Mouse (Mus musculus): ENCODE measurements around the gene Ucn3. TPM values are rescaled to one million over a fixed set of nuclear protein-coding genes. Genes with fewer than 3 reads are reported as not detected.
A peak's percentile ranks its signal among the peaks of the same experiment; 100 is the strongest.
"Not testable (repeated sequence)": the region's sequence is repeated elsewhere in the genome, so short reads cannot be mapped to it uniquely, and the experiment has no call there.

The Ucn3 gene
- not detected in 2 replicates for polyA plus RNA-seq (2012; rRNA removed)

DNA sequence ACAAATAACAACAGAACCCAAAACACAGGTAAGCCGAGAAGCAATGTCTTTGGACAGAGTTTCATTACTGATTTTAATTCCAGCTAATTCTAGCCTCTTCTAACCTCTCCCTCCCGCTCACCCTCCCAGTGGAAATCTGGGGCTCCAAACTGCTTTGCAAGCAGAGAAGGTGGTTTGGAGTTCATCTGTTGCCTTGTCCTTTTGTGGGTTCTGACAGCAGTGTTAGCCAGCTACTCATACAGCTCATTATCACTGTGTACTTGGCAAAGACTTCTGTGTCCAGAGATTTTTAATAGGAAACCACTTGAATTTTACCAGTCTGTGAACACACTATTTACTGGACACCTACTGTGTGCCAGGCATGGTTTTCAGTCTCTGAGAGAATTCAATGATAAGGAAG lies at the start of gene Ucn3:
Gene Ucn3 (minus strand): TSS at position 101 of the 400 bp plus-strand sequence.
- DNase-seq (ENCODE audit: low spot score), result no peak

DNA sequence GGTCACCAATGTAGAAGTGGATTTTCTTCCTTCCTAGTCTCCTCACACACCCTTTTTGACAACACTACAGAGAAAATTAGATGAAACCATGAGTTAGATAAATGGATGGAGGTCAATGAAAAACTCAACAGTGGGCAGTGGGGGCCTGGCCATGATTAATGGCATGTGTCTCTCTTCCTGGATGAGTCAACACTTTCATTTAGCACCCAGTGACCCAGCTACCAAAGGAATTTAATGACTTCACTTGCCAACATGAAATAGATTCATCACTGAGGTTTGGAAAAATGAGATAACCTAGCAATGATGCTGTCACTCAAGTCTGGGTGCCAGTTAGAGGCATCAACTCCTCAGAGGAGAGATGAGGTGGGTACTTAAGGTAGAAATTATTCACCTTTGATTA lies 46.9 kb upstream of the Ucn3 start:
- no peak for DNase-seq (ENCODE audit: low spot score)

DNA sequence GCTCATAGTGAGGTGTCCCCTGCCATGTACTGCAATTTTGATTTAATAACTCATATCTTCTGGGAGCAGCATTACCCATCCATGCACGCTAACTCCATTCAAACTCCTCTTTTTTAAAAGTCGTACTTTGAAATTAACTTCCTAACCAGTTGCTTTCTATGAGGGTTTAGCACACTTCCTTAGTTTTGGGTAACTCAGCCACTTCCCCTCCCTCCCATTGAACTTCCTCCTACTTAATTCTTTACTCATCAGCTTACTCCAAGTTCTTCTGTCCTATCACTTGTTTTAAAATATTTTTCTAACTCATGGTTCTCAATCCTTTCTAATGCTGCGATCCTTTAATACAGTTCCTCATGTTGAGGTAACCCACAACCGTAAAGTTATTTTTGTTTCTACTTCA lies 23.7 kb upstream of the Ucn3 start:
- DNase-seq (ENCODE audit: low spot score), result no peak

DNA sequence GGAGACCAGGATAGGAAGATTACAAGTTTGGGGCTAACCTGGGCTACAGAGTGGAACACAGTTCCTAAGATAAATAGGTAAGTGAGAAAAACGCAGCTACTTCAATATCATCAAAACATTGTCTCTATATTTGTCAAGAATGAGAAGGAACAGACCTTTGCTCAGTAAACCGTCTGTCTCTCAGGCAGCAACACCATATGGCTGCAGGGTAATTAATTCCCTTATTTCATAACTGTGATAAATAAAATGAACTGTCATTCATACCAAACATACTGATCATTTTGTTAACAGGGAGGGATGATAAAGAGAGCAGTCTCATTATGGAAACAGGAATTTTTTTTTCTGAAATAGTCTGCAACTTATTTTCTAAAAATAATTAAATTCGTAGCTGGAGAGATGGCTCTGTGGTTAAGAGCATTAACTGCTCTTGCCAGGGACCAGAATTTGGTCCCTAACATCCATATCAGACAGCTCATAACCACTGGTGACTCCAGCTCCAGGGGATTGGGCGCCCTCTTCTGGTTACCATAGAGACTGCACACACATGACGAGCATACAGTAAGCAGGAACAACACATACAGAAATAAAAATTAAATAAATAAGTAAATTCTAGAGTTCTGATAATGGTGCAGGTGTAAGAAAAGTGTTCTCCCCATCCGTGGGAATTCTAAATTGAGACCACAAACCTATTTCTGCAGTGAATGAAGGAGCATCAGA lies 6.2 kb upstream of the Ucn3 start:
- no peak for DNase-seq (ENCODE audit: low spot score)

DNA sequence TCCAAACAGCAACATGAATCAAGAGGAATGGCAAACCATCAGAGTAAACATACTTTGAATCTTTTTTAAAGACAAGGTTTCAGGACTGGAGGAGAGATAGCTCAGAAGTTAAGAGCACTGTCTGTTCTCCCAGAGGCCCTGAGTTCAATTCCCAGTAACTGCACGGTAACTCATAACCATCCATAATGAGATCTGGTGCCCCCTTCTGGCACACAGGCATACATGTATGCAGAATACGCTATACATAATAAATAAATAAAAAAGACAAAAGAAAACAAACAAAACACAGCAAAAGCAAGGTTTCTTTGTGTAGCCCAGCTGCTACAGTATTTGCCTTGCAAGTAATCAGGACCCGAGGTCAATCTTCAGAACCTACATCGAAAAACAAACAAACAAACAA lies 4.3 kb upstream of the Ucn3 start:
- DNase-seq (ENCODE audit: low spot score), result no peak

DNA sequence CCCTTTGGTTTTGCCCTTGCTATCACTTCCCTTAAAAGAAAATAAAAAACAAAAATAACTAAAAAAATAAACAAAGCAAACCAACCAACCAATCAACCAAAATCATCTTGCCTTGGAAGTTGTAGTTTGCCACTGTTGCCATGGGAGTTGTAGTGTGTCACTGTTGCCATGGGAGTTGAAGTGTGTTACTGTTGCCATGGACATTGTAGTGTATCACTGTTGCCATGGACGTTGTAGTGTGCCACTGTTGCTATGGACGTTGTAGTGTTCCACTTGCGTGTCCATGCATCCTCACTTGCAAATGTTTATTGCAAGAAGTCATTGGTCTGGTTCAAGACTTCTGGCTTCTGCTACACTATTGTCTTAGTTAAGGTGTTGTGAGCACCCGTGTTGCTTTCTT lies 2.1 kb upstream of the Ucn3 start:
- no peak for DNase-seq (ENCODE audit: low spot score)

DNA sequence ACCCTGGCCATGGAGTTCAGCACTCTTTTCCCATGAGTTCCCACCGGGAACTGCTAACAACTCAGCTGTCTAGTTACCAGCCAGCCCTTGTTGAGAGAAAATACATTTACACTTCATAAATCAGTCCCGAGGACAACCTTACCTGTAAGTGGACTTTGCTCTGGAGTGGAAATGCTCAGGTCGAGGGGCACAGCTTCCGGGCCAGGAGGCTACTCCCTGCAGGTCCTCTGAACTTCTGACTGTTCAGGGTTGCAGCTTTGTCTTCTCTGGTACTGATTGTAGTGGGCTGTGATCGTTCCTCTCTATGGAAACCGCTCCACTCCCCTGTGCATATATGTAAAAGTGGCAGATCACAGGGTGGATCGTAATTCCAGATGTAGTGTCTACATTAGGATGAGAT lies 450 bp downstream of the Ucn3 start:
- DNase-seq (ENCODE audit: low spot score), result no peak

DNA sequence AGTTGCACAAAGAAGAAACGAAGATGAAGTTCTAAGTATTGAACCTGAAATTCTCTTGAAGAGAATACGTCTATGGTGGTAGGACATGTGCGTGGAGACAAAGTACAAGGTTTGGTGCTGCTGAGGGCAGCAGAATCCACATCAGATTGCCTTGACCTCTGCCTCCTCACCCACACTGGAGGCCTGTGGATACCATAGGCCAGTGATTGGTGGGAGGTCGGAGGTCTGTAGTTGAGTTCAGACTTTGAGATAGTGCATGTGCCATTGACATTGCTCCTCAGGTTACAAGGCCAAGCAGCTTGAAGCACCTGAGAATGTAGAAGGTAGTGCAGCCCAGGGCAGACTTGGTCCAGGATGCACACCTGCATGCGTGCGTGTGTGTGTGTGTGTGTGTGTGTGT lies 19.1 kb downstream of the Ucn3 start:
- no peak for DNase-seq (ENCODE audit: low spot score)

DNA sequence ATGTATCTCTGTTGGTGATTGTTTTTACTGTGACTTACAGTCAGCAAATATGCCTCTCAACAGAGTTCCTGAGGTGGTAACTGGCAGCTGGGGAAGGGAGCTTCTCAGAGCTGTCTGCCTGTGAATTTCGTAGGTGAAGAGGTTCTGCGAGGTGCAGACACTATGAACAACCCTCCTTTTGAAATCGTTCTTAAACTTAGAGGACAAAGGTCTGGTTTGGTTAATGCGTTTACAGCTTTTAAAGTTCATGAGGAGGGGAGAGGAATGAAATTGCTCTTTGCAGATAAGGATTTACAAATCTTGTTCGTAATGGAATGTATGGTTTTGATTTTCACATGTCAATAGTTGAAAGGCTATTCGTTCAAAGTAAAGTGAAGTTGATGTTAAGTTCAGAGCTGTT lies 19.5 kb downstream of the Ucn3 start:
- no peak for DNase-seq (ENCODE audit: low spot score)

DNA sequence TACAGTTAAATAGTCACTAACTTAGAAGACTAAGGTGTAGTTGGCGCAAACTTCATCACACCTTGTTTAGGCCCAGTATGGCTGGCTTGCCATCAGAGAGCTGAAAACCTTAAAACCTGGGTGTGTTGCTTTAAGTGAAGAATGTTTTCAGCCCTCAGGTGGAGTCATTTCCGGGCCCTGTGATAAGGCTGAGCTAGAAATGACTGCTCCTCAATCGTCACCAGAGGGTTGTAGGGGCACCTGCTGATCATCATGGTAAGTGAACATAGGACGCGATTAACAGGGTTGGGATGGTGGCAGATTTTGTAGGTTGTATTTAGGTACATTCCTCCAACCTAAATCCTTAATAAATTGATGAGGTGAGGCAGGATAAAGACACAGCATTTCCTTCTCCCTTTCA lies 20.7 kb downstream of the Ucn3 start:
- DNase-seq (ENCODE audit: low spot score), result no peak

DNA sequence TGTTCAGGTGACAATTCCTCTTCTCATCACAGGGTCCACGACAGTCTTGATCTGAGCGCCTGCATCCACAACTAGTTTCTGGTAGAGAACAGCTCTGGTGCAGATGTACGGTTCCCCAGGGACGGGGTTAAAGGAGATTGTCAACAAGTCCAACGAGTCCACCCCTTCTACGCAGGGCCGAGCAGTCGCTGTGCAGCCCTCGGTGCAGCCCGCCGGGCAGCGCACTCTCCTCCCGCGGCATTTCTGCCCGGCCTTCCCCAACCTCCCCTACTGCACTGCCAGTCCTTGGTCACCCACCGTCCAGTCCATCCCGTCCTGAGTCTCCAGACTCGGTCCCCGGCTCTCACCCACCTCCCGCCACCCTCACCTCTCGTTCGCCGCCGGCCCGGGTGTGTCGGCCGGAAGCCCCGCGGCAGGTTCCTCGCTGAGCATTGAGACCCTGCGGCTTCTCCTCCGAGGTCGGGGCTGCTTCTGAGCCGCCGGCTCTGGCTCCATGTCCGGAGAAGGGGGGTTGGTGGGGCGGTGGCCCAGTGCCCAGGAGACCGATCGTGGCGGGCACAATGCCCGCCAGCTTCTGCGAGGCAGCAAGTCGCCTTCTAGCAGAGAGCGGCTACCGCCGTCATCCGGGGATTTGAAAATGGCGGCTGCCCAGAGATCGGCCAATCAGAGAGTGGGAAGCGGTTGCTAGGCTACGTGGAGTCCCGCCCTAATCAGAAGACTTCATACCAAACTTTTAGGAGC lies 27.4 kb downstream of the Ucn3 start, which contains the start of the genes Net1 and Tubal3:
Gene Net1 (minus strand): TSS at position 650 of the 741 bp plus-strand sequence.
Gene Tubal3 (plus strand): TSS at position 704 of the 741 bp plus-strand sequence.
- peak; percentile 69 for DNase-seq (ENCODE audit: low spot score)

DNA sequence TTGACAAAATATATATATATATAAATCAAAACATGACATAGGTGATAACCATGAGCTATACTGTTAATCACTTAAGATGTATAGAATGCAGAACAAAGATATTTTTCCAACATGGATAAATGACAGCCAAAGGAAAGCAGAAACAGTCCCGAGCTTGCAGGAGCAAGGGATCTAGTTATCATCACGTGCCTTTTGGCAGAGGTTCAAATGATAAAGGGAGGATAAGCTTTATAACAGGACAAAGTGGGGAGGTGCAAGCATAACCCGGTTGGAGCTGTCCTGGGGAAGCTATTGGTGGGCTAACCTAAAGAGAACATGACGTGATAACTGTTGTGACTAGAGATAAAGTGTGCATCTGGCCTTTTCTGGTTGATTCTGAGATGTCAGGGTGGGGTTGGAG lies 31.6 kb downstream of the Ucn3 start:
- no peak for DNase-seq (ENCODE audit: low spot score)

DNA sequence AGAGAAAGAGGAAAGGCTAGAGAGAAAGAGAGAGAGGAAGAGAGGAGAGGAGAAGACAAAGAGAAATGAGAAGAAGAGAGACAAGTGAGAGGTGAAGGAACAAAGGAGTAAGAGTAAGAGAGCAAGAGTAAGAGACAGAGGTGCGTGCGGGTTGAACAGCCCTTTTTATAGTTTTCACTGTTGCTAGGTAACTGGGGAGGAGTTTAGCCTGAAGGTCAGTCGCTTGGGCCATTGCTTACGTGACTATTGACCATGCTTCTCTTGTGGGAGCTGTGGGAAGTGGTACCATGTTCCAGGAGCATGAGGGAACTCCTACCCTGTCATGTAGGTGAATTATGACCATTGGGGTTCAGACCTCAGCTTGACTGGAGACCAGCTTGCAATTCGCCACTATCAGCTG lies 34.8 kb downstream of the Ucn3 start:
- DNase-seq (ENCODE audit: low spot score), result no peak

DNA sequence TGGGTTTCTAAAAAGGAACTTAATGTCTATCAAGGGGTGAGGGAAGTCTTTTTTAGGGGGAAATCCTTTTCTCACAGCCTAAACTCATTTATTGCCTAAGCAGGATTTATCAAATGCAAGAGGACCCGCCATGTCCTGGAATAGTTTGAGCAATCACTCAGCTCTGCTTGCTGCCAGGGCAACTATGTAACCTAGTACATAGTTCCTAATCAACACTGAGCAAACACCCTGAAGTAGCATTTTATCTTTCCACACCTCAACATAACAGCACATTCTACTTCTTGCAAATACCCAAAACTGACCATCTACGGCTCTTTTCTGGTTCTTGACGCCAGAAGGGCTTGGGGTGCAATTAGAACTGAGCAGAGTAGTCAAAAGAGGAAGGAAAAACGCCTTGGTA lies 36.9 kb downstream of the Ucn3 start:
- no peak for DNase-seq (ENCODE audit: low spot score)

DNA sequence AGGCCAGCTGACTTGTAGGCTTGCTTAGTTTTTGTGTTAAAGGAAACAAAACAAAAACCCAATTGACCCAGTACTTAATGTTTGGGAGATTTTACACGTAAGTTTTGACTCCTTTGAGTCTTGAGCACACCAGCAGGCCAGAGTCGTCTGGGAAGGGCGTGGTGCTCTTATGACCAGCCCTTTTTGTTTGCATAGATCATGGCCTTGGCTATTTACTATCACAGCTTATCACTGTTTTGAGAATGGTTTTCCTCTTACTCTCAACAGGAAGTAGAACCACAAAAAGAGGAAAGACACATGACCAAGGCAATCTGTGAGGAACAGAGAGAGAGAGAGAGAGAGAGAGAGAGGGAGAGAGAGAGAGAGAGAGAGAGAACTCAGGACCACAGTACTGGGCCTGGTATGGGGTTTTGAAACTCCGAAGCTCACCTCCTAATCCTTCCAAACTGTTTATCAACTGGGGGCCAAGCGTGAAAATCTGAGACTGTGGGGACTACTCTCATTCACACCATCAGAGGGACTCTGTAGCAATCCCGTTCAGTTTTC lies 37.9 kb downstream of the Ucn3 start:
- no peak for DNase-seq (ENCODE audit: low spot score)

DNA sequence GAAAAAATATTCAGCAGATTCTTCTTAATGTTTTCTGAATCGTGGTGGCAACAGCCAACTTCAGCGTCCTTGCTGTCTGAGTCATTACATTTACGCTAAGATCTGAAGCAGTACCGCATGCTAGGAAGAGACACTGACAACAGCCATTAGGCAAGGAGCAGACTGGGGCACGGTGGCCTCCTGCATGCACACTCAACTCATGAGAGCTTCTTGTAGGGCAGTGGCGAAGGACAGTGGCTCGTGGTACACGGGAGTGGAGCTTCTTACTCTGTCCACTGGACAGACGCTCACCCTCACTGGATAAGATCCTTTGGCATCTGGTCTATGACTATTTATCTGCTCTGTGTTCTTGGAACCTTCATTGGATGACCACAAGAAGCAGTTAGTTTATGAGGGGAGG lies 45.8 kb downstream of the Ucn3 start:
- DNase-seq (ENCODE audit: low spot score), result no peak

DNA sequence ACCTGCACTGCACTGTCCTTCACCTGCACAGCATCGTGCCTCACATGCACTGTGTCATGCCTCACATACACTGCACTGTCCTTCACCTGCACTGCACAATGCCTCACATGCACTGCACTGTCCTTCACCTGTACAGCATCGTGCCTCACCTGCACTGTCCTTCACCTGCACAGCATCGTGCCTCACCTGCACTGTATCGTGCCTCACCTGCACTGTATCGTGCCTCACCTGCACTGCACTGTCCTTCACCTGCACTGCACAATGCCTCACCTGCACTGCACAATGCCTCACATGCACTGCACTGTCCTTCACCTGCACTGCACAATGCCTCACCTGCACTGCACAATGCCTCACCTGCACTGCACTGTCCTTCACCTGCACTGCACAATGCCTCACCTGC lies 46.9 kb downstream of the Ucn3 start:
- not testable (repeated sequence) for DNase-seq (ENCODE audit: low spot score)

DNA sequence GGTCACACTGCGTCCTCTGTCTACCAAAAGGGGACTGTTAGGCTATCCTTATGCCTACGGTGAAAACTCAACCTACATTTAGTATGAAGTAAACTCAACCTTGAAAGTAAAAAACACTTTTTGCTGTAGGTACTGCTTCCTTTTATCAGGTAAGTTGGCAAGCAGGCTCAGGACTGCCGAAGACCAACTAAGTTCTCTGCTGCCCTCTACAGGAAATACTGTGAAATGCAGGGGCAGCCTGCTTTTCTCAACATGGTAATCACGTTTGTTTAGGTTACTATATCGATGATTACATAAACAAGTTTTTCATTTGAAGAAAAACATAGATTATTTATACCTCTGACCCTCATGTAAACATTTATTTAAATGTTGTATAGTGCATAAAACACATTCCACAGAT lies 48.2 kb downstream of the Ucn3 start:
- DNase-seq (ENCODE audit: low spot score), result no peak

DNA sequence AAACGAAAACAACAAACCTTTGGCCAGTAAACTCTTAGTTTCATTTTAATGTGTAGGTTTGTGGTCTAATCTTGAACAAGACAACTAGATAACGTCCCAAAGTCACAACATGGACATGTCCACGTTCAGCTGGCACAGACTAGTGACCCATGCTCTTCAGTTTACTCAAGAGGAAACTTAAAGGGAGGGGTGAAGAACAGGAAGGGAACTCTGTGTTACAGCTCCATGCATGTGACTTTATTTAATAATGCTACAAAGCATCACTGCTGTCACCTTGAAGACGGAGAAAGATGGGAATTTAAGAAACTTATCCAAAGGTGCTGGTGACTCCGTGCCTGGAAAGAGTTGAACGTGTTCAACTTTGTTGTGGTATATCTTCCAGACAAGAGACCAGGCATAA lies 49.1 kb downstream of the Ucn3 start:
- DNase-seq (ENCODE audit: low spot score), result no peak

DNA sequence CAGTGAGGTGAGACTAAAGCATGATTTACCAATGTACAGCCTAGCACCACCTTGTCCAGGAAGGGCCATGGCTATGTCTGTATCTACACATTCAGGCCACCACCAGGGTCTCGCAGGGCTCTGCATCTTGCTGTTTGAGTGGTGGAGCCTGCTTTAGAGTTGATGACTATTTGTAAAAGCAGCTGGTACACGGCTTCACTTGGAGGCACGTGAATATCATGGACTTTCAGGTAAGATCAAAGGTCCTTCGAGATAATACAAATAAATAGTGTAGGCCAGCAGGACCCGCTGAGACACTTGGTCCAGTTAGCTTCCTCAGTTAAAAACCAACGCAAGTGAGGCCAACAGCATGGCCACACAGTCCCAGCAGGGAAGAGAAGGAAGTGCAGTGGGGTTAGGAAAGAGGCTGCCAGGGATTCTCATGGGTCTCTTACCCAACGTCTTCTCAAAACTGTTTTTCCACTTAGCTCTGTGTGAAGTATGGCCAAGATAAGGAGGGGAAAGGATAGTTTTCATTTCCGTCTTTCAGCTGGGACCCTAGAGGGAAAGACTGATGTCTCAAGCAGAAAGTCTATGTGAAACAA lies 49.7 kb downstream of the Ucn3 start:
- DNase-seq (ENCODE audit: low spot score), result no peak

DNA sequence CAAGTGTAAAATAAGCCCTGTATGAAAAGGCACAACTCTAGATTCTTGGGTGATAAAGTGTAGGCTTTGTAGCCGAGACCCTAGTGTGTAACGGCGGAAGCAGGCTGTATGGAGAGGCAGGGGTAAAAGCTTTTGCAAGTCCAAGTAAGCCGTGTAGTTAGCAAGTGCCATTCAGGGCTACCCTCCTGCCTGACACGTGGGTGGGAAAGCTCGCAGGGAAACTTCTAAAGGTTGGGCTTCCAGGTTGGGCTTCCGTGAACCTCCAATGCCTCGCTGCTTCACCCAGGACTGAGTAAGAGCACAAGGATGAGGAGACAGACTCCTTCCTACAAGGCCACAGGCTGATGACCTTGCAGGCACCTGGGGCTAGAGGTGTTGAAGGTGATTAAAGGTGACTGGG lies 50.6 kb downstream of the Ucn3 start:
- DNase-seq (ENCODE audit: low spot score), result no peak

DNA sequence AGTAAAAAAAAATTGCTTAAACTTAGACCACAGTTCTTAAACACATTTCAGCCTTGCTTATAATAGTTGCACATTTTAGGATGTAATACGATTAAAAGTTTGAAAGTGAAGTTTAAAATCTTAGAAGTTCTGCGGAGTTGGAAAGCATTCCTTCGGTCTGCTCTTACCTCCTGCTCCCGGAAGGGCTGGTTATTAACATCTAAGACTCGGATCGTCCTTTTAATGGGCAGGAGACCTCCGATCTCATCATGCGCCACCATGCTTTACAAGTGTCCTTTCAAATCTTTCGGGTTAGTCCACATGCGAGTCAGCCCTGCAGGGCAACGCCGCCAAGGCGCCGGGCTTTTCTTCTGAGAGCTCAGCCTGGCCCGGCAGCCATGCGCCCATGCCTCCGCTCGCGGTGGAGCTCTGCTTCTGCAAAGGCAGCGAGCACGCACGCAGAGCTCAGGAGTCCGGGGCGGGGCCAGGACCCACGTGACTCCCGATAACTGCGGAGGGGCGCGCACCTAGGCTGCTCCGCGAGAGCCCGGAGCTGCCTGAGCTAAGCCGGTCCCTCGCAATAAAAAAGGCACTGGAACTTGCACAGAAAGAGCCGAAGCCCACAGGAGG lies 51.9 kb downstream of the Ucn3 start:
- peak; percentile 99 for DNase-seq (ENCODE audit: low spot score)
